Mouse (Mus musculus) forebrain, postnatal 0 days (tissue): ENCODE measurements around the gene Gm9049. TPM values are rescaled to one million over a fixed set of nuclear protein-coding genes. Genes with fewer than 3 reads are reported as not detected.
"Not testable (repeated sequence)": the region's sequence is repeated elsewhere in the genome, so short reads cannot be mapped to it uniquely, and the experiment has no call there.

Experiments
- ATAC-seq: fragments of 200-750 bp; cut with Nextera tagmentation; 2 replicates; pipeline ENCODE4 v1.8.0; 2017; ENCODE audit warnings: mild to moderate bottlenecking, moderate library complexity
- DNase-seq: peaks from one replicate; pipeline ENCODE4 v3.0.0-alpha.2; 2015
- H3K27ac ChIP-seq: fragments of 300-500 bp; sonication (generic); 2 replicates; pipeline ENCODE4 v1.5.1; 2014; ENCODE audit warnings: low read depth, mild to moderate bottlenecking, antibody characterized with exemption, low read length, moderate library complexity, mixed read lengths
- H3K27me3 ChIP-seq: fragments of 300-500 bp; sonication (generic); 2 replicates; pipeline ENCODE4 v1.6.1; 2014; ENCODE audit warnings: mild to moderate bottlenecking, low read length, mixed read lengths; ENCODE audit not compliant: insufficient read depth
- H3K36me3 ChIP-seq: fragments of 300-500 bp; sonication (generic); 2 replicates; pipeline ENCODE4 v1.6.1; 2014; ENCODE audit warnings: mild to moderate bottlenecking, moderate library complexity; ENCODE audit not compliant: insufficient read depth
- H3K4me1 ChIP-seq: fragments of 300-500 bp; sonication (generic); 2 replicates; pipeline ENCODE4 v1.6.1; 2014; ENCODE audit warnings: antibody characterized with exemption; ENCODE audit not compliant: insufficient read depth
- H3K4me2 ChIP-seq: fragments of 300-500 bp; sonication (generic); 2 replicates; pipeline ENCODE4 v1.6.1; 2014; ENCODE audit warnings: low read depth, mild to moderate bottlenecking, moderate library complexity
- H3K4me3 ChIP-seq: fragments of 300-500 bp; sonication (generic); 2 replicates; pipeline ENCODE4 v1.5.1; 2014; ENCODE audit warnings: low read depth, low read length, mixed read lengths
- H3K9ac ChIP-seq: fragments of 300-500 bp; sonication (generic); 2 replicates; pipeline ENCODE4 v1.6.1; 2014; ENCODE audit warnings: mild to moderate bottlenecking
- H3K9me3 ChIP-seq: fragments of 300-500 bp; sonication (generic); 2 replicates; pipeline ENCODE4 v1.6.1; 2016; ENCODE audit warnings: low read length
- CTCF ChIP-seq: sonication (generic); IDR thresholded peaks from 2 replicates; pipeline ENCODE4 v1.5.1; 2016; ENCODE audit warnings: antibody characterized with exemption, control low read depth, low read depth
- WGBS: fragments of 180-500 bp; shearing (Covaris S2); extraction: QIAGEN DNeasy Blood & Tissue Kit; methylation state at CpG from one replicate; pipeline ENCODE4 v1.1.7; 2014; 5-methylcytosine and 5-hydroxymethylcytosine counted together
- polyA plus RNA-seq: library from polyadenylated mRNA; unstranded; fragments of >200 nt; fragmentation: Nextera tagmentation; extraction: Ambion mirVana; gene quantifications from 2 replicates; pipeline ENCODE4 v1.2.1, GENCODE M21; 2015
- total RNA-seq: library from RNA; depleted of rRNA; stranded (reverse); fragments of >200 nt; gene quantifications from 2 replicates; pipeline ENCODE4 v1.2.3, GENCODE M21; 2014; rRNA removed

The Gm9049 gene
- total and polyA plus RNA-seq, 2 experiments from 2014 or later = not detected

DNA sequence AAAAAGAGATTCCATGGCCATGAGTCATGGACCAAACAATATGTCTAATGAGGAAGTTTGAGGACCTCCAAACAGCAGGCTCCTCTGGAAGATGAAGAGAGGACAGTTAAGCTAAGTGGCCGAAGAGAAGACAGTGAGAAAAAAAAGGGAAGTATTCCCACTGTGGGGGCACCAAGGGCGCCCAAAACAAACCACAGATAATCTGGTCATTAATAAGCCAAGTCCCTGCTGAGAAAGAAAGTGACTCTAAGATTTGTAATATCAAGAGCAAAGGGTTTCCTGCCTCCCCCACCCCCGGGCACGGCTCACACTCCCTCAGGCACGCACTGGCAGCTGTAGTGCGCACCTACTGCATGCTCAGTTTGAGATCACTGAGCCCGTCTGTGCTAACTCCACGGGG lies 34.9 kb downstream of the Gm9049 start:
- Histone ChIP-seq H3K4me2 (no peak overlapping the region), H3K27ac (no peak overlapping the region), H3K27me3 (no peaks in the 10 kb centered on the region), H3K36me3 (no peaks in the 10 kb centered on the region), H3K4me3 (no peak overlapping the region), H3K4me1 (no peaks in the 10 kb centered on the region), H3K9ac (no peak overlapping the region), H3K9me3 (no peaks in the 10 kb centered on the region)
- 89% methylated on average over 8 of the region's 8 CpGs for WGBS
- DNase-seq = no peak
- no peak for ATAC-seq
- no peak for TF ChIP-seq CTCF

DNA sequence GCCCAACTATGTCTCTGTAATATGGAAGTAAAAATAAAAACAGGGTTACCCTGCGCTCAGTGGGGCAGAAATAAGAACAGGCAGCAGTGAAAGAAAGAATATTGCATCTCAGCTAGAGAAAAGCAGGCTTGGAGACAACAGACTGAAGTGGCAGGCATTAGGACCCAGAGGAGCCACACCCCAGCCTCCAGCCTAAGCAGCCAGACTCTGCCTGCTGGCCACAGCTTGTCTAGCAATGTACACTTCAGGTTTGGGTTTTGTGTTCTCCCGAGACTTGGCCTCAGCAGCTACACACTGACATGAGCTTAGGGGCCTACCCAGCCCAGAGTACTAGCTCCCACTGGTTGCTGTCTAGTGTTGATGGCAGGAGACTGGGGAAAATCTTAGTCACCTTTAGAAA lies 51.8 kb downstream of the Gm9049 start:
- 41% methylated on average over 2 of the region's 2 CpGs for WGBS
- not testable (repeated sequence) for H3K9ac ChIP-seq, H3K27me3 ChIP-seq, H3K9me3 ChIP-seq, H3K36me3 ChIP-seq, H3K4me2 ChIP-seq, H3K4me3 ChIP-seq, H3K4me1 ChIP-seq, DNase-seq, H3K27ac ChIP-seq, ATAC-seq

Other genes starting within 250 kb of the Gm9049 start
- gene Mdm1, start 212.3 kb downstream of the Gm9049 start, total RNA-seq = 29.2 and 43.0 TPM in 2 replicates
- 17.0 and 22.7 TPM in 2 replicates for gene Mdm1, start 212.3 kb downstream of the Gm9049 start, polyA plus RNA-seq
- 0.24 and 0.31 TPM in 2 replicates for gene Il22, start 149.2 kb downstream of the Gm9049 start, total RNA-seq
- 0.54 and 0.88 TPM in 2 replicates for gene Il22, start 149.2 kb downstream of the Gm9049 start, polyA plus RNA-seq
- gene Gm32717, start 113.3 kb downstream of the Gm9049 start, total RNA-seq = 0.31 TPM in 1 of 2 replicates, not detected in the other
- 0.07 TPM in 1 of 2 replicates, not detected in the other for gene Gm32717, start 113.3 kb downstream of the Gm9049 start, polyA plus RNA-seq
- 0.31 TPM in 1 of 2 replicates, not detected in the other for gene Gm32802, start 95.4 kb downstream of the Gm9049 start, total RNA-seq
- gene Gm32802, start 95.4 kb downstream of the Gm9049 start, polyA plus RNA-seq = 0.07 TPM in 1 of 2 replicates, not detected in the other
- gene Iltifb, start 59.1 kb downstream of the Gm9049 start, total RNA-seq = 0.38 and 2.5 TPM in 2 replicates
- gene Iltifb, start 59.1 kb downstream of the Gm9049 start, polyA plus RNA-seq = 1.5 and 1.8 TPM in 2 replicates
- not detected in 2 replicates for gene Gm9040, start 27.1 kb downstream of the Gm9049 start, total RNA-seq
- not detected in 2 replicates for gene Gm9040, start 27.1 kb downstream of the Gm9049 start, polyA plus RNA-seq
- not detected in 2 replicates for gene Gm9044, start 21.7 kb downstream of the Gm9049 start, total RNA-seq
- gene Gm9044, start 21.7 kb downstream of the Gm9049 start, polyA plus RNA-seq = not detected in 2 replicates
- 0.23 TPM in 1 of 2 replicates, not detected in the other for gene Gm9045, start 16.3 kb downstream of the Gm9049 start, total RNA-seq
- not detected in 2 replicates for gene Gm9045, start 16.3 kb downstream of the Gm9049 start, polyA plus RNA-seq
- not detected in 2 replicates for gene Gm9046, start 10.8 kb downstream of the Gm9049 start, total RNA-seq
- not detected in 2 replicates for gene Gm9046, start 10.8 kb downstream of the Gm9049 start, polyA plus RNA-seq
- 0.08 TPM in 1 of 2 replicates, not detected in the other for gene Gm9048, start 5.4 kb downstream of the Gm9049 start, total RNA-seq
- not detected in 2 replicates for gene Gm9048, start 5.4 kb downstream of the Gm9049 start, polyA plus RNA-seq
- gene Ifng, start 86.9 kb upstream of the Gm9049 start, total RNA-seq = not detected in 2 replicates
- not detected in 2 replicates for gene Ifng, start 86.9 kb upstream of the Gm9049 start, polyA plus RNA-seq